Mouse (Mus musculus) forebrain, embryonic 12.5 days (tissue): ENCODE measurements at regions not wholly inside any gene's neighbourhood (a gene's known extent, or its start where the extent isn't known, plus 50 kb on each side); places are given as distances from the start of the nearest gene placed in this dataset.
"Not testable (repeated sequence)": the region's sequence is repeated elsewhere in the genome, so short reads cannot be mapped to it uniquely, and the experiment has no call there.

Experiments
- ATAC-seq: fragments of 200-750 bp; cut with Nextera tagmentation; 2 replicates; pipeline ENCODE4 v1.8.0; 2017; ENCODE audit warnings: moderate TSS enrichment; ENCODE audit not compliant: low FRiP score
- H3K27ac ChIP-seq: fragments of 300-500 bp; sonication (generic); 2 replicates; pipeline ENCODE4 v1.5.1; 2016; ENCODE audit warnings: mild to moderate bottlenecking
- H3K27me3 ChIP-seq: fragments of 300-500 bp; sonication (generic); 2 replicates; pipeline ENCODE4 v1.6.1; 2016; ENCODE audit warnings: mild to moderate bottlenecking
- H3K36me3 ChIP-seq: fragments of 300-500 bp; sonication (generic); replicated peaks from 2 replicates; pipeline ENCODE4 v1.6.1; 2016; ENCODE audit warnings: mild to moderate bottlenecking
- H3K4me1 ChIP-seq: fragments of 300-500 bp; sonication (generic); 2 replicates; pipeline ENCODE4 v1.6.1; 2016
- H3K4me2 ChIP-seq: fragments of 300-500 bp; sonication (generic); 2 replicates; pipeline ENCODE4 v1.6.1; 2016; ENCODE audit warnings: mild to moderate bottlenecking, moderate library complexity
- H3K4me3 ChIP-seq: fragments of 300-500 bp; sonication (generic); replicated peaks from 2 replicates; pipeline ENCODE4 v1.5.1; 2016; ENCODE audit warnings: mild to moderate bottlenecking
- H3K9ac ChIP-seq: fragments of 300-500 bp; sonication (generic); 2 replicates; pipeline ENCODE4 v1.6.1; 2016; ENCODE audit warnings: mild to moderate bottlenecking
- H3K9me3 ChIP-seq: fragments of 300-500 bp; sonication (generic); 2 replicates; pipeline ENCODE4 v1.6.1; 2016
- WGBS: fragments of 180-500 bp; shearing (Covaris S2); methylation state at CpG from one replicate; pipeline ENCODE4 v1.1.7; 2016; 5-methylcytosine and 5-hydroxymethylcytosine counted together

- H3K27me3 ChIP-seq, H3K4me1 ChIP-seq, H3K4me3 ChIP-seq, H3K9me3 ChIP-seq, ATAC-seq, H3K4me2 ChIP-seq, H3K27ac ChIP-seq, H3K9ac ChIP-seq, H3K36me3 ChIP-seq: not testable (repeated sequence)
- WGBS, result 91% methylated on average over 15 of the region's 15 CpGs
Measured at GRCm38 (mm10) chr15:53984006-53984405, 99.3 kb downstream of the Gm7489 start.

DNA sequence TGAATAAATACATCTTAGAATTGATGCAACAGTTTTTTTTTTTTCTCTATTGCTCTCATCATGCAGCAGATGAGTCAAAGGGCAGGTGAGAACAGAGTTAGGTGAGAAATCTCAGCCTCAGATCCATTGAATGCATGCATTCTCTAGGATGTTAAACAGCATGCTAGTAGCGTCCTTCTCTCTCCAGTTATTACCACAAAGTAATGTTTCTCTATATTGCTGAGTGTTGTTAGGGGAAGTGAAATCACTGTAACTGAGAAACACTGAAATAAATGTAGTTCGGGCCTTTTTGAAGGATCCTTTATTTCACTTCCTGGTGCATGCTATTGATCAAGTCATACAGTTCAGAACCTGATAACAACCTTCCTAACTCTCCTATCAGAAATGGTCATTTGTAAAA, 105.2 kb downstream of the Gm7489 start:
- no peaks in the 10 kb centered on the region for H3K27me3 ChIP-seq
- no peaks in the 10 kb centered on the region for H3K4me1 ChIP-seq
- H3K36me3 ChIP-seq, result no peaks in the 10 kb centered on the region
- ATAC-seq, result no peak
- no peak overlapping the region for H3K9ac ChIP-seq
- no peak overlapping the region for H3K27ac ChIP-seq
- H3K4me2 ChIP-seq, result no peak overlapping the region
- no peaks in the 10 kb centered on the region for H3K9me3 ChIP-seq
- 88% methylated on average over 2 of the region's 2 CpGs for WGBS
- H3K4me3 ChIP-seq, result no peak overlapping the region

DNA sequence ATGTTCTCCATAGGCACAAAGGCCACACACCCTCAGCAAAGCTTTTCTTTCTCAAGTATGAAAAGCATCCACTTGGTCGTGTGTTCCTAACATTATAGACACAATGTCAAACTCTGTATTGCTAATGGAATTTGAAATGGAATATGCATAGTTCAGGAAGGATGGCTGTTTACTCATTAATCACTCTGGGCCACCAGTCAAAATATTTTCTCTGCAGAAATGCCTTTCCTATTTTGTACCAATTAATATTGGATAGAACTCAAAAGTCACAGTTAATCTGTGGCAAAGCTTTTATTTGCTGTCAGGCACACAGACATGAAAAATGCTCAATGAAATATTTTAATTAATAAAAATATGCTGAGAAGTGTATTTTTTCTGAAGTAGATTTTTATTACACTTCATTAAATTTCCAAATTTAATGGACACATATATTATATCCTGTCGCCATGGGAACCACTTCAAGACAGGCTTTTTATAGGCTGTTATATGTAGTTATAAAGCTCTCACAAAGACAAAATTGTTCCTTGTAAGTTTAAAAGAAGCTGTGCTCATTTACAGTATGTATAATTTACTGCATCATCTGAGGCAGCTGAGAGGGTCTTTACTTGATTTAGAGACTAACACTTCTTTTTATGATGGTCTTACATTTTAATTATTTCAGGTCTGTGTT, 110.6 kb downstream of the Gm7489 start:
- ATAC-seq, result no peak
- 70% methylated on average over 2 of the region's 2 CpGs for WGBS
- Histone ChIP-seq H3K36me3 (no peaks in the 10 kb centered on the region), H3K9ac (no peak overlapping the region), H3K27me3 (no peaks in the 10 kb centered on the region), H3K4me2 (no peak overlapping the region), H3K4me1 (no peaks in the 10 kb centered on the region), H3K4me3 (no peak overlapping the region), H3K27ac (no peak overlapping the region), H3K9me3 (no peaks in the 10 kb centered on the region)

GRCm38 (mm10) chr15:53998600-53999290, 114.0 kb downstream of the Gm7489 start:
- H3K9me3 ChIP-seq, result no peaks in the 10 kb centered on the region
- no peak overlapping the region for H3K9ac ChIP-seq
- no peak overlapping the region for H3K4me2 ChIP-seq
- WGBS, result 92% methylated on average over 6 of the region's 6 CpGs
- H3K4me3 ChIP-seq, result no peak overlapping the region
- no peaks in the 10 kb centered on the region for H3K27me3 ChIP-seq
- no peak for ATAC-seq
- H3K27ac ChIP-seq, result no peak overlapping the region
- no peaks in the 10 kb centered on the region for H3K4me1 ChIP-seq
- no peaks in the 10 kb centered on the region for H3K36me3 ChIP-seq

- WGBS, result 94% methylated on average over 5 of the region's 5 CpGs
- no peaks in the 10 kb centered on the region for H3K36me3 ChIP-seq
- ATAC-seq, result no peak
- H3K9me3 ChIP-seq, result no peaks in the 10 kb centered on the region
- no peak overlapping the region for H3K4me3 ChIP-seq
- H3K4me1 ChIP-seq, result no peaks in the 10 kb centered on the region
- no peaks in the 10 kb centered on the region for H3K27me3 ChIP-seq
- H3K4me2 ChIP-seq, result no peak overlapping the region
- no peak overlapping the region for H3K9ac ChIP-seq
- no peak overlapping the region for H3K27ac ChIP-seq
Measured at GRCm38 (mm10) chr15:54033756-54034155, 149.1 kb downstream of the Gm7489 start.

DNA sequence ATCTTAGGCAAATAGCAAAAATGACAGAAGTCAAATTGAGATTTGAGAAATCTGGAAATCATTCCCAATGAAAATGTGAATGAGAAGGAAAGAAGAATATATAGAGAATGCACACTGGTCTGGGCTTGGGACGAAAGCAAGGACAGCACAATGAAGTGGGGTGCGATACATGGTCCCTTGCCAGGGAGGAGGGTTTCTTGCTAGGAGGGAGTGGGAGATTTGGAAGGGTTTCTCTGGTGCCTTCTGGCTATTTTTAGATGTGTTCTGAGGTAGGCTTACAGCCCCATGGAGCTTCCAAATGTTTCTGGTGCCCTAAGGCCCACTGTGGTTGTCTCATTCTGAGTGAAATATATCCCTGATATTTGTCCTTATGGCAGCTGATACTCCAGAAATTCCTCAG, 166.0 kb downstream of the Gm7489 start:
- H3K36me3 ChIP-seq, result no peaks in the 10 kb centered on the region
- H3K27me3 ChIP-seq, result no peaks in the 10 kb centered on the region
- H3K9me3 ChIP-seq, result no peaks in the 10 kb centered on the region
- H3K27ac ChIP-seq, result no peak overlapping the region
- H3K4me3 ChIP-seq, result no peak overlapping the region
- no peak overlapping the region for H3K9ac ChIP-seq
- ATAC-seq, result no peak
- no peaks in the 10 kb centered on the region for H3K4me1 ChIP-seq
- H3K4me2 ChIP-seq, result no peak overlapping the region
- whole genome bisulfite sequencing, result 90% methylated on average over 2 of the region's 2 CpGs

- WGBS, result 48% methylated on average over 9 of the region's 9 CpGs
- H3K27ac ChIP-seq, result no peak overlapping the region
Measured at GRCm38 (mm10) chr15:54070005-54070634, 185.4 kb downstream of the Gm7489 start.

DNA sequence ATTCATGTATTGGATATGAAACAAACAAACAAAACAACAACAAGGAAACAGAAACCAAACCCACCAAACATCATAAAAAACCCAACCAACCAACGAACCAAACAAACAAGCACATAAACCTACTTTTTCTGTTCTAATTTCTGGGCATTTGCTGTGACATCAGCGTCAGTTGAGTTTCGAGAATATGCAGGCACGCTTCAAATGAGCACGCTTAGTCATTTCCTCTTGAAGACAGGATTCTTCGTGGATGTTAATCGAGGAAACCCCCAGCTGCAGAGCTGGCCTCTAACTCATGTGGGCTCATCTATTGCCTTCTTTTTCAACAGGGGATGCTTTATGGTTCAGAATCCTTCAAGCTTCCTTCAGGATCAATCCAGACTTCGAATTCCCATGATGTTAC, 187.0 kb downstream of the Gm7489 start:
- H3K9me3 ChIP-seq, result no peaks in the 10 kb centered on the region
- no peak overlapping the region for H3K4me2 ChIP-seq
- H3K27me3 ChIP-seq, result no peaks in the 10 kb centered on the region
- no peak overlapping the region for H3K27ac ChIP-seq
- no peak overlapping the region for H3K9ac ChIP-seq
- H3K4me3 ChIP-seq, result no peak overlapping the region
- ATAC-seq, result no peak
- 84% methylated on average over 8 of the region's 8 CpGs for WGBS
- H3K4me1 ChIP-seq, result no peaks in the 10 kb centered on the region
- H3K36me3 ChIP-seq, result no peaks in the 10 kb centered on the region

More at GRCm38 (mm10) chr15:54070005-54070634, 185.4 kb downstream of the Gm7489 start:
- Histone ChIP-seq H3K36me3 (no peaks in the 10 kb centered on the region), H3K4me3 (no peak overlapping the region), H3K27me3 (no peaks in the 10 kb centered on the region), H3K9ac (no peak overlapping the region), H3K4me2 (no peak overlapping the region), H3K9me3 (no peaks in the 10 kb centered on the region), H3K4me1 (no peaks in the 10 kb centered on the region)
- ATAC-seq, result peak; percentile 83

- WGBS, result 79% methylated on average over 1 of the region's 1 CpGs
Measured at GRCm38 (mm10) chr15:54091301-54091700, 206.6 kb downstream of the Gm7489 start.

DNA sequence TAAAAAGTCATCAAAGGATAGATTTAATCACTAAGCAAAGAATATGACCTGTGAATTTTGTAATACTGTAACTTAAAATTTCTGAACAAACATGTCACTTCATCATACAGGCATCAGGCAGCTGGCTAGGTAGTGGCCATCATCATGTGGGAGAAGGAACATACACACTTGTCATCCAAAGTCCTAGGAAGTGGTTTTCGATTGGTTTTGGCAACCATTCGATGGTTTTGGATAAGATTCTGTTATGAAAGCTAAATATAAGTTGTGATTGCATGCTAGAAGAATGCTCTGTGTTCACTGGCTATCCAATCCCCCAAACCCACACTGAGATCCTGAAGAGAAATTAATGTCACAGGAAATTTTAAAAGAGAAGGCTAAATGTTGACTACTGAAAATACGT, 207.7 kb downstream of the Gm7489 start:
- no peak overlapping the region for H3K4me3 ChIP-seq
- H3K4me1 ChIP-seq, result no peaks in the 10 kb centered on the region
- H3K27ac ChIP-seq, result no peak overlapping the region
- 90% methylated on average over 3 of the region's 3 CpGs for WGBS
- ATAC-seq, result no peak
- H3K9me3 ChIP-seq, result no peaks in the 10 kb centered on the region
- H3K4me2 ChIP-seq, result no peak overlapping the region
- no peaks in the 10 kb centered on the region for H3K36me3 ChIP-seq
- no peaks in the 10 kb centered on the region for H3K27me3 ChIP-seq
- H3K9ac ChIP-seq, result no peak overlapping the region

More at GRCm38 (mm10) chr15:54091301-54091700, 206.6 kb downstream of the Gm7489 start:
- no peaks in the 10 kb centered on the region for H3K36me3 ChIP-seq
- no peaks in the 10 kb centered on the region for H3K4me1 ChIP-seq
- H3K9me3 ChIP-seq, result no peaks in the 10 kb centered on the region
- no peak overlapping the region for H3K27ac ChIP-seq
- H3K4me2 ChIP-seq, result no peak overlapping the region
- ATAC-seq, result no peak
- no peaks in the 10 kb centered on the region for H3K27me3 ChIP-seq
- no peak overlapping the region for H3K4me3 ChIP-seq
- no peak overlapping the region for H3K9ac ChIP-seq

- no peaks in the 10 kb centered on the region for H3K36me3 ChIP-seq
- no peak overlapping the region for H3K9ac ChIP-seq
- H3K4me3 ChIP-seq, result no peak overlapping the region
- no peaks in the 10 kb centered on the region for H3K9me3 ChIP-seq
- H3K4me1 ChIP-seq, result no peaks in the 10 kb centered on the region
- H3K4me2 ChIP-seq, result no peak overlapping the region
- no peaks in the 10 kb centered on the region for H3K27me3 ChIP-seq
- 85% methylated on average over 2 of the region's 2 CpGs for WGBS
- ATAC-seq, result no peak
- no peak overlapping the region for H3K27ac ChIP-seq
Measured at GRCm38 (mm10) chr15:54097498-54097897, 212.8 kb downstream of the Gm7489 start.

DNA sequence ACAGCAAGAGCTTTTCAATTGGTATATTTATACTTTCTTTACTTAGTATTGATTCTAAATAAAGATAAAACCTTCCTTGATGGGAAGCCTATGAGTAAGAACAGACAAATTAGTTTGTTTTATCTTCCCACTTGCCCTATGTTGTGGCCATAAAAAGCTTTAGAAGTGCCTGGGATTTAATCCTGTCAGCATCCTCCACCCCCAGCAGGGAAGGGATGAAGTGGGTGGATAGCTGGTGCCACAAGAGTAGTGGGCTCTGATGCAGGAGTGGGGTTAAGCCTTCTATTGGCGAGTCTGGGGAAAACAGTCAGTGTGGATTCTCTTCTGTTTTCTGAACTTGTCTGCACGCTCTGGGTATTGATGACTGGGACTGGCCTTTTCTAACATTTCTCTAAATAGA, 227.7 kb downstream of the Gm7489 start:
- Histone ChIP-seq H3K36me3 (no peaks in the 10 kb centered on the region), H3K9ac (no peak overlapping the region), H3K4me2 (no peak overlapping the region), H3K27me3 (no peaks in the 10 kb centered on the region), H3K4me1 (no peaks in the 10 kb centered on the region), H3K9me3 (no peaks in the 10 kb centered on the region), H3K27ac (no peak overlapping the region), H3K4me3 (no peak overlapping the region)
- WGBS, result 46% methylated on average over 2 of the region's 2 CpGs
- no peak for ATAC-seq

- Histone ChIP-seq H3K36me3 (no peaks in the 10 kb centered on the region), H3K9ac (no peak overlapping the region), H3K4me1 (no peaks in the 10 kb centered on the region), H3K9me3 (no peaks in the 10 kb centered on the region), H3K4me3 (no peak overlapping the region), H3K27me3 (no peaks in the 10 kb centered on the region), H3K4me2 (no peak overlapping the region), H3K27ac (no peak overlapping the region)
- 81% methylated on average over 5 of the region's 5 CpGs for WGBS
- no peak for ATAC-seq
Measured at GRCm38 (mm10) chr15:54114096-54114512, 229.4 kb downstream of the Gm7489 start.
